Mouse (Mus musculus) gastrocnemius, postnatal 36 days (tissue): ENCODE measurements at regions not wholly inside any gene's neighbourhood (a gene's known extent, or its start where the extent isn't known, plus 50 kb on each side); places are given as distances from the start of the nearest gene placed in this dataset.
A peak's percentile ranks its signal among the peaks of the same experiment; 100 is the strongest.

Experiments used
- DNase-seq, 2 experiments: peaks; one replicate each; pipeline ENCODE4 v3.0.0; 2022
- intact Hi-C: fragments of 180-260 bp; cut with DNase I; formaldehyde crosslinking; loops from one replicate; pipeline ENCODE4 v1.15.1; 2025

- intact Hi-C loops: no loop called here
- no peak for DNase-seq
These were observed 49.9 kb upstream of the Eed start for GRCm38 (mm10) chr7:90030486-90031250.

- DNase-seq: no peak
- intact Hi-C loops: no loop called here
These were observed 52.3 kb upstream of the Eed start for GRCm38 (mm10) chr7:90033086-90033485.

- DNase-seq: no peak
- intact Hi-C loops: no loop called here
These were observed 53.0 kb upstream of the Eed start for GRCm38 (mm10) chr7:90033640-90034312.

GRCm38 (mm10) chr7:90034498-90034897 lies 53.7 kb upstream of the Eed start:
- no peak for DNase-seq
- intact Hi-C loops: no loop called here

- intact Hi-C loops: loop anchor here (5.0 kb wide), 1 partner anchor 112 kb away; no protein-coding TSS in a partner anchor
- no peak for DNase-seq
These were observed 54.6 kb upstream of the Eed start for GRCm38 (mm10) chr7:90035396-90035795.

- intact Hi-C loops: loop anchor here (5.0 kb wide), 1 partner anchor 110 kb away; no protein-coding TSS in a partner anchor
- no peak for DNase-seq
These were observed 57.0 kb upstream of the Eed start for GRCm38 (mm10) chr7:90037736-90038135.

GRCm38 (mm10) chr7:90039504-90039903 lies 58.7 kb upstream of the Eed start:
- no peak for DNase-seq
- intact Hi-C loops: loop anchor here (5.0 kb wide), 1 partner anchor 108 kb away; no protein-coding TSS in a partner anchor

GRCm38 (mm10) chr7:90040581-90041340 lies 60.0 kb upstream of the Eed start:
- intact Hi-C loops: no loop called here
- peak; percentile 54 to 73 for DNase-seq

GRCm38 (mm10) chr7:90041565-90042024 lies 60.8 kb upstream of the Eed start:
- intact Hi-C loops: no loop called here
- no peak for DNase-seq

GRCm38 (mm10) chr7:90042364-90042763 lies 61.6 kb upstream of the Eed start:
- DNase-seq: no peak
- intact Hi-C loops: no loop called here

GRCm38 (mm10) chr7:90043526-90043925 lies 62.7 kb upstream of the Eed start:
- intact Hi-C loops: no loop called here
- no peak for DNase-seq

GRCm38 (mm10) chr7:90044100-90044698 lies 63.4 kb upstream of the Eed start:
- no peak for DNase-seq
- intact Hi-C loops: no loop called here

- DNase-seq: no peak
- intact Hi-C loops: no loop called here
These were observed 64.5 kb upstream of the Eed start for GRCm38 (mm10) chr7:90045208-90045800.

- no peak for DNase-seq
- intact Hi-C loops: no loop called here
These were observed 65.4 kb upstream of the Eed start for GRCm38 (mm10) chr7:90046228-90046627.

- intact Hi-C loops: no loop called here
These were observed 66.1 kb upstream of the Eed start for GRCm38 (mm10) chr7:90046862-90047261.

GRCm38 (mm10) chr7:90048401-90049307 lies 67.9 kb upstream of the Eed start:
- no peak for DNase-seq
- intact Hi-C loops: no loop called here

More at GRCm38 (mm10) chr7:90046862-90047261, 66.1 kb upstream of the Eed start:
- no peak for DNase-seq

GRCm38 (mm10) chr7:90049831-90050237 lies 69.1 kb upstream of the Eed start:
- DNase-seq: peak; percentile 31 to 35
- intact Hi-C loops: no loop called here

- intact Hi-C loops: loop anchor here (5.0 kb wide), 1 partner anchor 72 kb away; no protein-coding TSS in a partner anchor
- no peak for DNase-seq
These were observed 74.2 kb upstream of the Eed start for GRCm38 (mm10) chr7:90054795-90055511.
